Mouse (Mus musculus) CH12.LX (cell line): ENCODE results near the gene G6pc.

Experiments
- CHD2 ChIP-seq: IDR thresholded peaks from 2 replicates; pipeline ENCODE4 v1.6.1; 2011; ENCODE audit warnings: low read length, improper control_type of control experiment
- CTCF ChIP-seq, 2 experiments: IDR thresholded peaks in 1 of 2; conservative IDR thresholded peaks in 1 of 2; 2 replicates each; pipeline ENCODE4 v1.5.1; 2011 to 2012; ENCODE audit warnings: low read depth in 2 of 2, low read length in 2 of 2, improper control_type of control experiment in 1 of 2, inconsistent platforms in 1 of 2, mild to moderate bottlenecking in 1 of 2, moderate library complexity in 1 of 2
- HCFC1 ChIP-seq: IDR thresholded peaks from 2 replicates; pipeline ENCODE4 v1.6.1; 2012; ENCODE audit warnings: low read depth, mild to moderate bottlenecking, inconsistent platforms, low read length, improper control_type of control experiment
- MEF2A ChIP-seq: IDR thresholded peaks from 2 replicates; pipeline ENCODE4 v1.6.1; 2014; ENCODE audit warnings: low read depth, mild to moderate bottlenecking, inconsistent platforms, low read length, improper control_type of control experiment, borderline replicate concordance
- NRF1 ChIP-seq: IDR thresholded peaks from 2 replicates; pipeline ENCODE4 v1.6.1; 2014; ENCODE audit warnings: low read depth, mild to moderate bottlenecking, inconsistent platforms, low read length, improper control_type of control experiment, moderate library complexity
- POLR2A ChIP-seq: IDR thresholded peaks from 2 replicates; pipeline ENCODE4 v1.6.1; 2011; ENCODE audit warnings: low read depth, mild to moderate bottlenecking, improper control_type of control experiment, low read length
- SMC3 ChIP-seq: IDR thresholded peaks from 2 replicates; pipeline ENCODE4 v1.6.1; 2011; ENCODE audit warnings: low read depth, low read length, improper control_type of control experiment

GRCm38 (mm10) chr11:101351100-101351720 lies 16.2 kb upstream of the G6pc start:
- TF ChIP-seq CTCF (conservative IDR thresholded peaks at IDR 0.05 in 1 of 2, IDR thresholded peaks at IDR 0.05 in 1 of 2; ENCODE audit: low read depth in 2 of 2, low read length in 2 of 2) (no peak), SMC3 (no peak), POLR2A (no peak), CHD2 (no peak), MEF2A (no peak), NRF1 (no peak), HCFC1 (no peak)
